Mouse (Mus musculus) right cerebral cortex, postnatal 10 days (tissue): ENCODE results near the gene Ms4a13.
"Not testable (repeated sequence)": the region's sequence is repeated elsewhere in the genome, so short reads cannot be mapped to it uniquely, and the experiment has no call there.

Experiments
- DNase-seq, 2 experiments: peaks; one replicate each; pipeline ENCODE4 v3.0.0; 2021; ENCODE audit warnings: low spot score in 2 of 2

Ms4a13 gene

DNA sequence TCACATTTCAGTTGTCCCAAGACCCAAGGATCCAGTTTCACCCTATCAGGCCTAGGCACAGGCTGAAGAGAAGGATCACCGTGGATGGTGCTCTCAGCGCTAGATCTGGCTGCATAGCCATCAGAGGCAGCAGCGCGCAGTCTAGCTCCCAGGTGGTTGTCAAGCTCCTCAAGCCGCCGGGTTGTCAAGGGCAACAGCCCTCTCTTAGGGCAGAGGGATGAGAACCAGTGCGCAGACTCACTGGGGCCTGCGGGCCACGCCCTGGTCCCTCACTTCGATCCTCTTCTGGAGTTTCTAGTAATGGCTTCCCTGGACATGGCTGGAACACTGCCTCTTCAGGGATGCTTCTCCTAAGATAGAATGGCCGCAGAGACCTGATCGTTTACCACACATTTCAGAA is at the start of gene Ms4a13:
Gene Ms4a13, minus strand, starts transcription at position 192 of the 400 bp plus-strand sequence.
- no peak for DNase-seq

DNA sequence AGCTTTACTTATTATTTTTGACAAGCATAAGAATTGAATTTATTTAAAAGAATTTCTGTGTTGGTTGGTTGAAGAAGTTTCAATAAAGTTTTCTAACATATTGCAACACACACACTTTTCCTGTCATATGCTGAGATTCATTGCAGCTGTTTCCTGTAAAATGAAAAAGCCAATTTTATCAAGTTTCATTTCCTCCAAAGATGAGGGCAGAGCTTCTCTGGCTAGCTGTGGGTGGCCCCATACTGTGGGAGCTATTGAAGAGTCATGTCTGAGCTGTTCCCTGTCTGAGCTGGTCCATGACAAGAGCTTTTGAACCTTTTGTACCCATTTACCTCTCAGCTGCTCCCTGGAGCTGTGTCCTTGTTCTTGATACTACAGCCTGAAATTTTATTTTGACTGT is 47.7 kb upstream of the Ms4a13 start:
- DNase-seq = no peak

DNA sequence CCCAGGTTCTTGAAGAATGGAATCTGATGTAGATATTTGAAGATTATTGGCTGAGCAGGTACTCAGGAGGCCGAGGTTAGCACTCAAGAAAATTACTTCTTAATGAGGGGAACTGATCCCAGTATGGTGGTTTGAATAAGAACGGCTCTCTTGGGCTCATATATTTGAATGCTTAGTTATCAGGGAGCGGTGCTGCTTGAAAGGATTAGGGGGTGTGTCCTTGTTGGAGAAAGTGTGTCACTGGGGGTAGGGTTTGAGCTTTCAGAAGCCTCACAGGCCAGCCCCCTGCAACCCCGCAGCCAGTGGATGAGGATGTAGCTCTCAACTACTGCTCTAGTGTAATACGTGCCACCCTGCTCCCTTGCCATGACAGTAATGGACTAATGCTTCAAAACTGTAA is 46.0 kb upstream of the Ms4a13 start:
- no peak for DNase-seq

DNA sequence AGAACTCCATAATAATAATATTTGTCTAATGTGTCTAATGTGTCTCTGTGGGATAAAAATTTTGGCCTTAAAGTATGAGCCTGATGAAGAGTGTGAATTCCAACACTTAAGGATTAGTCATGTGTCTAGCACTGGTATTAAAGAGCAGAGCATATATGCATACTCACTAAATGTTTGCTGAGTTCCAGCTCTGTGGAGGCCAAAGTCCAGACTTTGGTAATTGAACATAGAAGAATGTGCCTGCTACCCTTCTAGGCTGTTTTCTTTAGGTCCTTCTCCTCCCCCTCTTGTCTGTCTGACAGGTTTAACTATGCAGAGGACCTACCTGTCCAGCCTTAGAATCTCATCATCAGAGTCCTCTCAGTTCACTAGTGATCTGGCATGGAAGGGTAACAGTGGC is 39.3 kb upstream of the Ms4a13 start:
- no peak for DNase-seq

DNA sequence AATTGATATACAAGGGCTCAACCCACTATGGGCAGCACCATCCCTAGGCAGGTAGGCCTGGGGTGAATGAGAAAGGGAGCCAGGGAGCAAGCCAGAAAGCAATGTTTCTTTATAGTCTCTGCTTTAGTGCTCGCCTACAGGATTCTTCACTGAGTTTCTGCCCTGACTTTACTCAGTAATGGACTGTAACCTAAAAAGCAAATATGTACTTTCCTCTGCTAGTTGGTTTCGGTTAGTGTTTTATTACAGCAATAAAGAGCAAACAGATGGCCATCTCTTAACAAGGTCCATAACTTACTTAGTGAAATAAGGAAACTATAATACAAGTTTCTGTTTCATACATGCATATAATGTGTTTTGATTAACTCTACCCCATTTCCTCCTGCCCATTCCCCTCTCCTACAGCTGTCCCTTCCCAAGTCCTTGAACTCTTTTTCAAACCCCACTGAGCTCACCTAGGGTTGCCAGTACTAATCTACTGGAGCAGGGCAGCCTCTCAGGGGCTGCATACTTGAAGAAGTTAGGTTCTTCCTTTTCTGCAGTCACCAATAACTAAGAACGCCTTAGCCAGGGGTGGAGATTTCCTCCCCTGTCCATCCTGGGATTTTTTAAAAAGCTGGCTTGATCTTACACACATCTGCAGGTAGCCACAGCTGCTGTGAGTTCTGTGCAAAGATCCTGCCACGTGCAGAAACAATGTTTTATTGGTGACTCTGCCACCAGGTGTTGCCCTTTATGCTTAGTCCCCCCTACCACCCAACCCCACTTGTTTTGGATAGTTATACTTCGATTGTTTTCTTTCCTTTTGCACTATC is 38.6 kb upstream of the Ms4a13 start:
- DNase-seq = no peak

DNA sequence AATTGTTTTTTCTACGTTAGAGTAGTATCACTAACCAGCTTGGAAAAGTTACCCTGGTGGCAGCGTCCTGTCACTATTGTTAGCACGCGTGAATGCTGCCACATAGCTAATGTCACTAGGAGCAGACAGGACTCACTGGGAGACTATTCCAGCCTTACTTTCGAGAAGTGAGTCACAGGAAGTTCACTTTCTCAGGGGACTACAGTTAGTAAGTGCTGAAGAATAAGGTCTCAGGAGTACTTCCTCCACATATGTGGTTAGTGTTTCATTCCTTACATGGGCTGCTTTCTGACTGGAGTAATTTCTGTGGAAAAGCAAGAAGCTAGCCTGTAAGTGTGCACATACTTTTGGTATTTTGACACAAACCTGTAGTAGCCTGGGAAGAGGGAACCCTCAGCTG is 37.7 kb upstream of the Ms4a13 start:
- no peak for DNase-seq

DNA sequence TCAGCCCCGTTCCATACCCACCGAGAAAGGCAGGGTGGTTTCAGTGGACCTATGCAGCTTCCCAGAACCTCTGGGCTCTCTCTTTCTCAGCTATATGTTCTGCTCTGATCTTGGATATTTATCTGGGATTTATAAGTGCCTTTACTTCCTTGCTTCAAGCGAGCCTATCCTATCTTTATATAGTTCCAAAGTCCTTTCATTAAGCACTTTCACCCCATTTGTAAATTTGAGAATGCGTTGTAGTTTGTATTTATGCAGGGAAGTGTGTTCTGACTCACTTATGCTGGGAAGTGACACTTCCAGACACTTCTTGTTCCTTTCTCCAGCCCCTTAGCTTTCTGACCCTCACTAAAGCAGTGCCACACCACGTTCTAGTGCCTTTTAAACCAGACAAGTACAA is 35.8 kb upstream of the Ms4a13 start, which contains the start of gene Ms4a12:
Gene Ms4a12, minus strand, starts transcription at position 101 of the 400 bp plus-strand sequence.
- DNase-seq = no peak

DNA sequence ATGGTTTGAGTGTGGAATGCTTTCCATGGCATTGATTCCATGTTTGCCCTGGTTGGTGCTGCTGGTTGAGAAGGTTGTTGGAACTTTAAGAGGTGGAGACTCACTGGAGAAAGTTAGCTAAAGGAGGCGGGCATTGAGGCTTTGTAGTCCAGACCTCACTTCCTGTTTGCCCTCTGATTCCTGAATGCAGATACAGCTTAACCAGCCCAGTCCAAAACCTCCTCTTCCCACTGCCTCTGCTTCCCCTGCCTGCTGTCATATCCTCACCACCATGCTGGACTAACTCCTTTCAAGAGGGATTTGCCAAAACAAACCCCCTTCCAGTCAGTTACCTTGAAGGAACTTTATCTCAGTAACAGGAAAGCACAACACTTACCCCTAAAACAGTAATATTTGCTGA is 4.0 kb downstream of the Ms4a13 start:
- no peak for DNase-seq

DNA sequence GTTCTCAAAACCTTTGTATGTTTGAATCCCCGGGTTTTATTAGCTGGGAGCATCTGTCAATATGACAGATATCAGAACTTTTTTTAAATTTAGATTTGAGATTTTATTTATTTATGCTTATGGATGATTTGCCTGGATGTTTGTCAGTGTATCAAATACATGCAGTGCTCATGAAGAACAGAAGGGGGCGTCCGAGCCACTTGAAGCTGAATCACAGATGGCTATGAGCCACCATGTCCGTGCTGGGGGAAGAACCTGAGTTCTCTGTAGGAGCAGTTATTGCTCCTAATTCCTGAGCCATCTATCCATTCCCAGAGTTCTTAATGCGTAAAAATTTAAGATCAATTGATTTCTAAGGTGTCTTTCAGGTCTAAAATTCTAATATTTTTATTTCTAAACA is 12.4 kb downstream of the Ms4a13 start:
- peak in 1 of 2 experiments; percentile 20 for DNase-seq

DNA sequence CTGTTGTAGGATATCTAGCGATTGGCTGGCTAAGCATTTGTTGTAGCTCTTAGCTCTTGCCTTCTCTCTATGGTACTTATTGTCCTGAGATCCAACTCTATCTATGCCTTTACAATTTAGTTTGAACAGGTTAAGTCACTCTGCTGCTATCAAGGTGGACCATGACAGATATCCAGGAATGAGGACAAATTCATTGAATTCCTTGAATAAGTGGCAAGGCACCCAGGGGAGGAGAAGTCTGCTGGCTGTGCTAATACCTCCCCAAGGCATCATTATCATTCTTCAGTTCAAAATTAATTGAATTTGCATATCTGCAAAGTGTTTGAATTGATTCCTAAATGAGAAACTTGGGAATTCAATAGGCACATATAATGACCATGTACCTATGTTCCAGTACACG is 19.1 kb downstream of the Ms4a13 start:
- DNase-seq = no peak

DNA sequence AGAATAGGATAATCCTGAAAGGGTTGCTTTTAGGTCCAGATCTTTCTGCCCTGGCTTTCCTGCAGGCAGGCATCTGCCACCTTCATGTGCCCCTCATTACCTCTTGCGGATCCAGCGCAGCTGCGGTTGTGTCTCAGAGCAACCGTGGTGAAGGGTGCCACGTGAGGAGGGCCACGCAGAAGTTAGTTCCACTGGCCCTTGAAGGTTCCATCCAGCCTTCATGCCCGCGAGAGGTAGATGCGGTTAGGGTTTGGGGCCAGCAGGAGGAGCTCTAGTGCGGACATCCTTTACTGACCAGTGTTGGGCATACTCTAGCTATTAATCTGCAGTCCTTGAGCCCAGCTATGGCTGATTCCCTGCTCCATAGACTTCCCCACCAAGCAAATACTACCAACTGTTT is 31.4 kb downstream of the Ms4a13 start, which contains the start of gene 1700025F22Rik:
Gene 1700025F22Rik, minus strand, starts transcription at position 149 of the 400 bp plus-strand sequence.
- DNase-seq = no peak

DNA sequence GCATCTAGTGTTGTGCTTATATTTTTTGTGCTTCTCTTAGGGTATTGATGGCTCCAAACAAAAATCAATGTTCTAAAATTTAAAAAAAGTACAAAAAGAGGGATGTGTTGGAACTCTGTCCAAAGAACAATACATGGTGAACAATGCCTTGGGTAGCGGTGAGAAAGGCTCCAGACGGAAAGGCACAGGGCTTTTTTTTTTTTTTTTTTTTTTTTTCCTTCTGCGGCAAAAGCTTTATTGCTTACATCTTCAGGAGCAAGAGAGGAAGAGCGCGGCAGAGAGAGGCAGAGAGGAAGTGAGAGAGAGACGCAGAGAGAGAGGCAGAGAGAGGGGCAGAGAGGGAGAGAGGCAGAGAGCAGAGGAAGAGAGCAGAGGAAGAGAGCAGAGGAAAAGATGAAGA is 38.6 kb downstream of the Ms4a13 start:
- DNase-seq = not testable (repeated sequence)

DNA sequence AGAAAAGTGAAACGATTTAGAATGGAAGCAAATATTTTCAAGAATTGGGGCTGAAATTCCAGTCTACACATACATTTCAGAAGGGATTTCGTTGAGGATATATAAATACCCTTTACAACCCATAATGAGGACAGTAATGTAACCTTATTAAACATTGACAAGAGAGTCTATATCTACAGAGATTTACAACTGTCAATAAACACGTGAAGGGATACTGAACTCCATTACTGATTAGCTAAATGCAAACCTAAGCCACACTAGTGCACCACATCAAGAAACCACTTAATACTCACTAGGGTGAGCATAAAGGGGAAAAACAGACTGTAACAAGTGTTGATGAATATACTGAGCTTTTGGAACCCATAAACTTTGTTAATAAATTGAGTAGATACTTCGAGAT is 61.2 kb downstream of the Ms4a13 start:
- DNase-seq = no peak

DNA sequence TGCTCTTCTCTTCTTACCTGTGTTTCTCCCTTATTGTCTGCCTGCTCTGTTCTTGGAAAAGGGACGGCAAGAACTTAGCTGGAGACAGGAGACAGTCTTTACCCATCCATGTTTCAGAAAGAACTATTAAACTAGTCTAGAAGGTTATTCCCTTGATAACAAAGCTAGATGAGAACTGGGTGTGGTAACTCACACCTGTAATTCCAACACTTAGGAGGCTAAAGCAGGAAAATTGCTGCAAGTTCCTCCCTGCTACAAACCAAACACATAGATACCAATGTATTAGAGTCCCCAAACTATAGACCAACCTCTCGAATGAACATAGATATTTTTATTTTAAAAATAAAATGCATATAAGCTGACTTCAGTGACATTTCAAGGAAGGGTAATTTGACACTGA is 61.7 kb downstream of the Ms4a13 start:
- no peak for DNase-seq

DNA sequence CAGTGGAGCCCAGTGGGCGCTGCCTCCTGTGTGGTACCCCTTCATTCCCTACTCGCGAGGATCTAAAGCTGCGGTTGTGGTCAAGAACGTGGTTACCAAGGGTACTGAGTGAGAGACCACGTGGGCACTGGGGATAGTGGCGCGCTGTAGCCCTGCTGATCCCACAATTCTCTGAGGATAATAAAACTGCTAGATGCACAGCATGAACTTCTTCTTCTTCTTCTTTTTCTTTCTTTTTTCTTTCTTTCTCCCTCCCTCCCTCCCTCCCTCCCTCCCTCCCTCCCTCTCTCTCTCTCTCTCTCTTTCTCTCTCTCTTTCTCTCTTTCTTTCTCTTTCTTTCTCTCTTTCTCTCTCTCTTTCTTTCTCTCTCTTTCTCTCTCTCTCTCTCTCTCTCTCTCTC is 65.8 kb downstream of the Ms4a13 start, which contains the start of gene 1700017D01Rik:
Gene 1700017D01Rik, minus strand, starts transcription at position 101 of the 400 bp plus-strand sequence.
- DNase-seq = not testable (repeated sequence)

DNA sequence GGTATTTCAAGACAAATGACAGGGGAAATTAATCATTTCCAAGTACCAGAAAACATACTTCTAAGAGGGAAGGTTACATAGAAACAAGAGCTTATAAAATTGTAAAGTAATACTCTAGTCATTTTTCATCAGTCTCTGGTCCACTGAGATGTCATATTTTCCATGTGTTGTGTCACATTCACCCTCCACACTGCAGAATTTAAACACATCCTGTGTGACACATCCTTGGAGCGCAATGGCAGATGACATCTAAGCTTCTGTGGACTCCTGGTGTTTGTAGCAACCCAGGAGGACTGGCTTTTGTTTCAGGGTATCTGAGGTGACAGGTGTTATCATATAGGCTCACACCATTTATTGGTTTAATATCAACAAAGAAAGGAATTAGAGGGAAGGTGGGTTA is 66.8 kb downstream of the Ms4a13 start:
- no peak for DNase-seq

DNA sequence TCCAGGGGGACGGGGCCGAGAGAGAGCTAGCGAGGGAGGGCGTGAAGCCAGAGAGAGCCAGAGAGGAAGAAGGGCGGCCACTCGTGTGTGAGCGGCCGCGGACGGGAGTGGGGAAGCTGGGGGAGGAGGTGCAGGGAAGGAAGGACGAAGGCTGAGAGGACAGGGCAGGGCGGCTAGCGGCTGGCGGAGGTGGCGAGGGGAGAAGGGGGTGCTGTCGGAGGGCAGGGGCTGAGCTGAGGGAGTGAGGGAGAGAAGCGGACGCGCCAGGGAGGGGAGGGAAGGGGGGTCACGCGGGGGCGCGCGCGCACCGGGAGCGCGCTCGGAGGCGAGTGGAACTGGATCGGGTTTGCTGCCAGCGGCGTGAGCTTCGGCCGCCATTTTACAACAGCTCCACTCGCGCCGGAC is 75.5 kb downstream of the Ms4a13 start:
- DNase-seq = peak in 1 of 2 experiments; percentile 18
